Mouse (Mus musculus): Measurements from ENCODE around the gene Slc25a45. TPM values are rescaled to one million over a fixed set of nuclear protein-coding genes. Genes with fewer than 3 reads are reported as not detected.
A peak's percentile ranks its signal among the peaks of the same experiment; 100 is the strongest.

Slc25a45 gene
- polyA plus RNA-seq, 1 experiment from 2014 or later = 0.59 TPM

DNA sequence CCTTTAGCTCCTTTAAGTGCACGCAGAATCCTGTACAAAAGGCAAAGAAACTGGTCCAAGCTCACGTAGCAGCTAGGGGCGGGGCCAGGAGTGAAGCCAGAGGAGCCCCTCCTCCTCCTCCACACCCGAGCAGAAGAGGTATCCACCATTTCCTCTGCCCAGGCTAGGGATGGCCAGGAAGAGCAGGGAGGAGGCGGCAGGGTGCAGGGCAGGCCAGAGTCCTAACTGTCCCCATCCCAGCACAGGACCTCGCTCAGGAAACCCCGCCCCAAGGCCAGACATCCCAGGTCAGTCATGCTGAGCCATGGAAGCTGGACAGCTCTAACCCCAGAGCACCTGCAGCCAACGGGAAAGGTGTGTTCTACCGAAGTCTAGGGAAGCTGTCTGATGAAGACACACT is 44.1 kb downstream of the Slc25a45 start:
- Histone ChIP-seq H3K9ac (replicated peaks; ENCODE audit: low read depth, low read length) (peak overlapping the region; percentile 28; the same call in 1 of the 2 replicates), H3K4me3 (ENCODE audit: low read depth, low read length) (no peak overlapping the region)
- 25% methylated on average over 9 of the region's 9 CpGs for WGBS

DNA sequence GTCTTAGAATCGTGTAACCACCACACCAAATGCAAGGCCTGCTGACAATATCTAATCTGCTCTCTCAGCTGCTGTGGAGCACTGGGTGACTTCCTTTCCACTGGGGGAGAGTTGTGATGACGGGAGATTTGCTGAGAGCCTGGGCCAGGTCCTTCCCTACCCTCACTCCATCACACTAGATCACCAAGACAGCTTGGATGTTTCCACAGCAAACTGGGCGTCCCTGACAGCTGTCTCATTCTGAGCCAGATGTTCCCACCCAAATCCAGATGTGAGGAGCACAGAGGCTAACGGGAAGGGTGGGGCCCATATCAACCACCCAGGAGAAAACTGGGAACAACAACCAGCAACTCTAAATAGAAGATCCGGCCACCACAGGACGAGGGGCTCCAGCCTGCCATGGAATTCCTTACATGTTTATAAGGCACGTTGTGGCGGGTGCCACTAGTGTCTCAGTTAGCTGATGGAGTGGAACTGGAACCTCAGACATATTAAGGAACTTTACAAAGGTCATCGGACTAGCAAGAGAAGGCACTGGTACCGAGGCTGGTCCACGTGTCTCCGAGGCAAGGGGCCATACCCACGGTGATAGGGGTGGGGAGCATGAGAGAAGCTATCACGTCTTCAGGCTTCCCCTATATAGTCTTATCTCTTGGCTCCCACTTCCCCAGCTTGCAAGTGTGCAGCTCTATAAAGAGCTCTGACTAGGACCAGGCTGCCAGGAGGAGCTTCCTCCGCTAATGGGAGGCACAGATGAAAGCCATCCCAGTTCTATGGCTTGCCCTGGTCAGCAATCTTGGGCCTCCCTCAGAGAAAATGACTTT is 44.7 kb downstream of the Slc25a45 start:
- no peak for ATAC-seq (ENCODE audit: low read depth)
- peak overlapping the region; percentile 28; the same call in 1 of the 2 replicates for H3K9ac ChIP-seq (replicated peaks; ENCODE audit: low read depth, low read length)
- WGBS = 85% methylated on average over 15 of the region's 15 CpGs
- H3K9me3 ChIP-seq (ENCODE audit: control insufficient read depth, low read length) = no peaks in the 10 kb centered on the region
- H3K27me3 ChIP-seq (ENCODE audit: control insufficient read depth, insufficient read depth, low read length) = no peaks in the 10 kb centered on the region
- H3K4me1 ChIP-seq (ENCODE audit: control insufficient read depth, insufficient read depth, low read length) = peaks cover 6% of the 10 kb centered on the region; the same call in 1 of the 2 replicates
- no peak overlapping the region for H3K27ac ChIP-seq (ENCODE audit: low read depth, low read length)
- H3K36me3 ChIP-seq (ENCODE audit: control insufficient read depth, insufficient read depth, low read length) = no peaks in the 10 kb centered on the region
- 0 out of 2 replicates have a peak overlapping the region, but pooled peaks have one; percentile 27 for H3K4me2 ChIP-seq (ENCODE audit: low read depth, low read length)
- no peak overlapping the region for H3K4me3 ChIP-seq (ENCODE audit: low read depth, low read length)

More for the DNA sequence above, 44.1 kb downstream of the Slc25a45 start:
- no peak for ATAC-seq (ENCODE audit: low read depth)
- Histone ChIP-seq H3K36me3 (ENCODE audit: control insufficient read depth, insufficient read depth, low read length) (no peaks in the 10 kb centered on the region), H3K27ac (ENCODE audit: low read depth, low read length) (no peak overlapping the region), H3K9me3 (ENCODE audit: control insufficient read depth, low read length) (no peaks in the 10 kb centered on the region), H3K4me2 (ENCODE audit: low read depth, low read length) (peak overlapping the region; percentile 27; the same call in 1 of the 2 replicates), H3K4me1 (ENCODE audit: control insufficient read depth, insufficient read depth, low read length) (peaks cover 6% of the 10 kb centered on the region; the same call in 1 of the 2 replicates), H3K27me3 (ENCODE audit: control insufficient read depth, insufficient read depth, low read length) (no peaks in the 10 kb centered on the region)

DNA sequence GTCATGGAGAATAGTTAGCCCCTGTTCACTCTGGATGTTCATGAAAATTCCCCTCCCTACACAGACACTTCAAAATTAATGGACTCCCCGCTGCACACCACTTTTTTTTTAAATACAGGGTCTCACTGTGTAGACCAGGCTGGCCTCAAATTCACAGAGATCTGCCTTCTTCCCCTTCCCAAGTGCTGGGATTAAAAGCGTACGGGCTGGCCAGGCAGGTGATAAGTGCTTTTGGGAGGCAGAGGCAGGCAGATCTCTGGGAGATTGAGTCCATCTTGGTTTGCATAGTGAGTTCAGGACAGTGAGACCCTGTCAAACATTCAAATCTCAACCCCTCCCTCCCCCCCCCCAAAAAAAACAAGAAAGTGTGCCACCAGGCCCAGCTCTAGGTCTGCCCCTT is 45.4 kb downstream of the Slc25a45 start:
- Histone ChIP-seq H3K9ac (replicated peaks; ENCODE audit: low read depth, low read length) (no peak overlapping the region), H3K4me3 (ENCODE audit: low read depth, low read length) (no peak overlapping the region), H3K4me1 (ENCODE audit: control insufficient read depth, insufficient read depth, low read length) (peaks cover 6% of the 10 kb centered on the region; the same call in 1 of the 2 replicates), H3K27me3 (ENCODE audit: control insufficient read depth, insufficient read depth, low read length) (no peaks in the 10 kb centered on the region), H3K27ac (ENCODE audit: low read depth, low read length) (no peak overlapping the region), H3K36me3 (ENCODE audit: control insufficient read depth, insufficient read depth, low read length) (no peaks in the 10 kb centered on the region), H3K4me2 (ENCODE audit: low read depth, low read length) (no peak overlapping the region), H3K9me3 (ENCODE audit: control insufficient read depth, low read length) (no peaks in the 10 kb centered on the region)
- ATAC-seq (ENCODE audit: low read depth) = no peak
- WGBS = 91% methylated on average over 3 of the region's 3 CpGs

DNA sequence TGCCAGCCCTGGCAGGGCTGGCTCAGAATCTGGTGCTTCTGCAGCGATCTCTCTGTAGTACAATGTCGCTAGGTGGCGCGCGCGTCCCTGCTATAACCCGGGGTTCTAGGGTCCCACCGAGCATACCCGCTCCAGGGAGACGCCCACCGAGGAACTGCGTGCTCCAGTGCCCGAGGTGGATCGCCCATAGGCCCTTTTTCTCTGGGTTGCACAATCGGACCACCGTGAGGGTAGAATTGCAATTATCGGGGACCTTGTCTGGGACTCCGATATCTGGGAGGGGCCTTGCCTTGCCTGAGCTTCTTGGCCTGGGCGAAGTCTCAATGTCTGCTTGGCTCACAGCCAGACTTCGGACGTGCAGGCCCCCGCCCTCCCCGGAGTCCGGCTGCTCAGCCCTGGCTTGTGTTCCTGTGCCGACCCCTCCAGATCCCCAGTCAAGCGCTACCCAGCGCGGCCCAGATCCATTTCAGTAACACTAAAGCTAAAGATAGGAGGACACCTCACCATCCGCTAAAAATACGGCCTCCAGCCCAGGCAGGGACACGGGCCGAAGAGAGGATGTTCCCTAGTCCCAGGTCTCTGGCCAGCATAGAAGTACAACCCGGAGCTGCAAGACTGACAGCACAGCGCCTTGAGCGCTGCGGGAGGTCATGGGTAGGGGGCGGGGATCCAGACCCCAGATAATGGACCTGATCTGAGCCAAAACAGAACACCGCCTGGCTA is 46.5 kb downstream of the Slc25a45 start:
- WGBS = under 1% methylated on average over 38 of the region's 38 CpGs

DNA sequence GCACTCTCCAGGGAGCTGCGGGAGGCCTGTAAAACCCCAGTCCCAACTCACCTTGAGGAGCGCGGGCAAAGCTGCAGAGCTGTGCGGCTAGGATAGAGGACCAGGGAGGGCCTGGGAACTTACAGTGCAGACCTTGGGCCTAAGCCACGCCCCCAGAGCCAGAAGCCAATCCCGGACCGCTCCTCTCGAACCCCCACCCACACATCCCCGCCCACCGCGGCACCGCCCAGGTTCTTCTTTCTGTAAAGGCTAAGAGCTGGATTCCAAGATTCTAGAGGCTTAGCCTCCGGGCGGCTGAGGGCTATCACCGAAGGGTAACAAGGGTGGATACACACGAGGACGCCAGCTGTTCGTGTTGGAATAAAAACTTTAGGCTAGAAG is 47.1 kb downstream of the Slc25a45 start, which contains the start of gene Cdc42ep2:
TSS of gene Cdc42ep2 (minus strand) at position 104 of the 381 bp plus-strand sequence.
- peak; percentile 95 for ATAC-seq (ENCODE audit: low read depth)
- WGBS = under 1% methylated on average over 18 of the region's 18 CpGs
- peak within 1 kb of the TSS; percentile 66 for H3K4me3 ChIP-seq (ENCODE audit: low read depth, low read length)
- H3K9ac ChIP-seq (replicated peaks; ENCODE audit: low read depth, low read length) = peak within 1 kb of the TSS; percentile 65
- H3K36me3 ChIP-seq (ENCODE audit: control insufficient read depth, insufficient read depth, low read length) = no peaks in the 10 kb centered on the region
- peak within 1 kb of the TSS; percentile 96 for H3K4me2 ChIP-seq (ENCODE audit: low read depth, low read length)
- no peaks in the 10 kb centered on the region for H3K9me3 ChIP-seq (ENCODE audit: control insufficient read depth, low read length)
- peak within 1 kb of the TSS; percentile 74 for H3K27ac ChIP-seq (ENCODE audit: low read depth, low read length)
- peaks cover 6% of the 10 kb centered on the region; the same call in 1 of the 2 replicates for H3K4me1 ChIP-seq (ENCODE audit: control insufficient read depth, insufficient read depth, low read length)
- no peaks in the 10 kb centered on the region for H3K27me3 ChIP-seq (ENCODE audit: control insufficient read depth, insufficient read depth, low read length)

More for the DNA sequence above, 46.5 kb downstream of the Slc25a45 start:
- peak overlapping the region; percentile 66 for H3K4me3 ChIP-seq (ENCODE audit: low read depth, low read length)
- H3K4me2 ChIP-seq (ENCODE audit: low read depth, low read length) = peak overlapping the region; percentile 96
- H3K36me3 ChIP-seq (ENCODE audit: control insufficient read depth, insufficient read depth, low read length) = no peaks in the 10 kb centered on the region
- H3K4me1 ChIP-seq (ENCODE audit: control insufficient read depth, insufficient read depth, low read length) = peaks cover 6% of the 10 kb centered on the region; the same call in 1 of the 2 replicates
- H3K9ac ChIP-seq (replicated peaks; ENCODE audit: low read depth, low read length) = peak overlapping the region; percentile 65
- H3K27ac ChIP-seq (ENCODE audit: low read depth, low read length) = peak overlapping the region; percentile 74
- no peaks in the 10 kb centered on the region for H3K9me3 ChIP-seq (ENCODE audit: control insufficient read depth, low read length)
- ATAC-seq (ENCODE audit: low read depth) = peak; percentile 78
- H3K27me3 ChIP-seq (ENCODE audit: control insufficient read depth, insufficient read depth, low read length) = no peaks in the 10 kb centered on the region

DNA sequence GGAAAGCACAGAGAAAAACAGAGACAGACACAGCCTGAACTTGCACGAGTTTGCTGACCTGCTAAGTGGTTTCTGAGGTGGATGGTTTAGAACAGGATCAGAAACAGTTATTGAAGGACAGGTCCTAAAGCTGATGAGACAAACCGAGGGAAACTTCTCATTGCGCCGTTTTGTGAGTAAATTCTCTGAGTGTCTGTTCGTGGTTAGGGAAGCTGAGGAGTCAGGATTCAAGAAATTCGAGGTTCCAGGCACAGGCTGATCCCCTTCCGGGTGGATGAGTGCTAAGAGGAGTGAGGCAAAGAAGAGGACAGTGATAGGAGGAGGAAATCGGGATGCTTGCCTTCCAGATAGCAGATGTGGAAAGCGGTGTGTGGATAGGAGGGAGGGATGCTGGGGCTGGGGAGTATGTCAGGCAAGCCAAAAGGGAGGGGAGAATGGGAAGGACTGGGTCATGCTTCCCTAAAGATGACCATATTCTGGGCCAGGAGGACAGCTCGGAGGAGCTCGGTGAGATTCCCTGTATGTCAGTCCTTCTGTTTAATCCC is 47.8 kb downstream of the Slc25a45 start:
- peak overlapping the region; percentile 65; the same call in 1 of the 2 replicates for H3K9ac ChIP-seq (replicated peaks; ENCODE audit: low read depth, low read length)
- H3K27ac ChIP-seq (ENCODE audit: low read depth, low read length) = no peak overlapping the region
- H3K27me3 ChIP-seq (ENCODE audit: control insufficient read depth, insufficient read depth, low read length) = no peaks in the 10 kb centered on the region
- H3K4me1 ChIP-seq (ENCODE audit: control insufficient read depth, insufficient read depth, low read length) = peaks cover 6% of the 10 kb centered on the region; the same call in 1 of the 2 replicates
- no peaks in the 10 kb centered on the region for H3K9me3 ChIP-seq (ENCODE audit: control insufficient read depth, low read length)
- H3K36me3 ChIP-seq (ENCODE audit: control insufficient read depth, insufficient read depth, low read length) = no peaks in the 10 kb centered on the region
- WGBS = 36% methylated on average over 11 of the region's 11 CpGs
- H3K4me2 ChIP-seq (ENCODE audit: low read depth, low read length) = peak overlapping the region; percentile 96
- ATAC-seq (ENCODE audit: low read depth) = no peak
- peak overlapping the region; percentile 66 for H3K4me3 ChIP-seq (ENCODE audit: low read depth, low read length)

DNA sequence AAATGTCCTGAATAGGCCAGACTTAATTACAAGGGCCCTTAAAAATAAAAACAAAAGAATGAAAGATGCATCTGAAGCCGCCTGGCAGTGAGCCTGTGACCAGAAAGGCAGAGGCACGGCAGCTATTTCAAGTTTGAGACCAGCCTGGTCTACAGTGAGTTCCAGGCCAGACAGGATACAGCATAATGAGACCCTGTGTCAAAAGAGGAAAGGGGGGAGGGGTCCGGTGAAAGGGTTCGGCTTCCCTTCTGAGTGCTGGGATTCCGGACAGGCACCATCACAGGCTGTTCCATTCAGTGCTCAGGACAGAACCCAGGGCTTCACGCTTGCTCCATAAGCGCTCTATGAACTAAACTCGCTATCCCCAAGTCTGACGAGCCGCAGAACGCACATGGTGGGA is 49.4 kb downstream of the Slc25a45 start:
- Histone ChIP-seq H3K9me3 (ENCODE audit: control insufficient read depth, low read length) (no peaks in the 10 kb centered on the region), H3K4me3 (ENCODE audit: low read depth, low read length) (no peak overlapping the region), H3K9ac (replicated peaks; ENCODE audit: low read depth, low read length) (no peak overlapping the region), H3K27me3 (ENCODE audit: control insufficient read depth, insufficient read depth, low read length) (no peaks in the 10 kb centered on the region), H3K4me2 (ENCODE audit: low read depth, low read length) (no peak overlapping the region), H3K4me1 (ENCODE audit: control insufficient read depth, insufficient read depth, low read length) (peaks cover 6% of the 10 kb centered on the region; the same call in 1 of the 2 replicates), H3K36me3 (ENCODE audit: control insufficient read depth, insufficient read depth, low read length) (no peaks in the 10 kb centered on the region), H3K27ac (ENCODE audit: low read depth, low read length) (no peak overlapping the region)
- ATAC-seq (ENCODE audit: low read depth) = no peak
- WGBS = 72% methylated on average over 11 of the region's 11 CpGs

DNA sequence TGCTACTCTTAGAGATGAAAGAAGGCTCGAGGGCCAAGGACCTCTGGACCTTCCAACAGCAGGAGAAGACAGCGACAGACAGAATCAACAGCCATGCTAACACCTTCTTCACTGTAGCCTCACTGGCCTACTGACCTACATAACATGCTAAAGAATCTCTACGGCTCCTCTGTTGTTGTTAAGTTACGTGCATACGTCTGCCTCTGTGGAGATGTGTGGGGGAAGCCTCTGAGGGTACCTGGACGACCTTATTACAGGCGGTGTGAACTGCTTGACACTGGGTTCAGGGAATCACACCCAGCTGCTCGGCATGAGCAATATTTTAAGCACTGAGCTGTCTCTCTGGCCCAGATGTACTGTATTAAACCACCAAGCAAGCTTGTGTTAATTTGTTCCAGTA is 49.9 kb downstream of the Slc25a45 start:
- Histone ChIP-seq H3K4me1 (ENCODE audit: control insufficient read depth, insufficient read depth, low read length) (peaks cover 6% of the 10 kb centered on the region; the same call in 1 of the 2 replicates), H3K9ac (replicated peaks; ENCODE audit: low read depth, low read length) (no peak overlapping the region), H3K4me3 (ENCODE audit: low read depth, low read length) (no peak overlapping the region), H3K9me3 (ENCODE audit: control insufficient read depth, low read length) (no peaks in the 10 kb centered on the region), H3K36me3 (ENCODE audit: control insufficient read depth, insufficient read depth, low read length) (no peaks in the 10 kb centered on the region), H3K27ac (ENCODE audit: low read depth, low read length) (no peak overlapping the region), H3K4me2 (ENCODE audit: low read depth, low read length) (no peak overlapping the region), H3K27me3 (ENCODE audit: control insufficient read depth, insufficient read depth, low read length) (no peaks in the 10 kb centered on the region)
- 71% methylated on average over 8 of the region's 8 CpGs for WGBS
- no peak for ATAC-seq (ENCODE audit: low read depth)
